Mouse (Mus musculus): ENCODE data around the gene Slc29a1.

DNA sequence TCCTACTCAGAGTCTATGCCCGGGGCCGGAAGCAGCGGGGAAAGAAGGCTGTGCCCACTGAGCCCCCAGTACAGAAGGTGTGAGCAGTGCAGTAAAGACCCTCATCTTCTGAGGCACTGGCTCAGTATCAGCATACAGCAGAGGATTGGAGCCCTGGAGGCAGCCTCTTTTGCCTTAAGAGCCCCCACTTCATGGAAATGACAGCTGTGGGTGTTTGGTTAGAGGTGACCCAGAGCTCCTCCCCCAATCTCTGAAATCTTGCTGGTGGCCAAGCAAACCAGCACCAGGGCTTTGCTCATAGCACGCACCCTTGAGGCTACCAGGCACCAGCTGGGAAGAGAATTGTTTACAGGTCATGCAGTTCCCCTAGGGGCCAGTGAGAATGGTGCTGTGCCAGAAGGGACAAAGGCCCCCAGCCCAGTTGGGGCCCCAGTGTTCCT, 32.2 kb downstream of the Slc29a1 start:
- TF ChIP-seq CHD2 (IDR thresholded peaks at IDR 0.05; ENCODE audit: low read depth, low read length) (no peak; the same call in 1 of the 2 replicates), ZNF384 (IDR thresholded peaks at IDR 0.05; ENCODE audit: low read depth, low read length) (no peak), ZC3H11A (IDR thresholded peaks at IDR 0.05; ENCODE audit: borderline replicate concordance, low read depth, low read length) (no peak)

Data from ES-E14 (cell line).